Mouse (Mus musculus) testis, adult 2 months (tissue): ENCODE results near the gene Thegl.

Experiments used
- CTCF ChIP-seq: fragments of 200-500 bp; IDR thresholded peaks from 2 replicates; pipeline ENCODE4 v1.5.1; 2012; ENCODE audit warnings: low read depth, mild to moderate bottlenecking, inconsistent platforms, low read length, moderate library complexity; ENCODE audit not compliant: control insufficient read depth, insufficient read depth, insufficient replicate concordance
- POLR2A ChIP-seq: fragments of 200-500 bp; IDR thresholded peaks from 2 replicates; pipeline ENCODE4 v1.6.1; 2012; ENCODE audit warnings: low read depth, mild to moderate bottlenecking, inconsistent platforms, low read length, moderate library complexity; ENCODE audit not compliant: control insufficient read depth

GRCm38 (mm10) chr5:77073794-77074193, 58.0 kb downstream of the Thegl start:
- TF ChIP-seq CTCF, result no peak
- TF ChIP-seq POLR2A, result no peak
